Mouse (Mus musculus): ENCODE results near the gene Ccdc134. TPM values are rescaled to one million over a fixed set of nuclear protein-coding genes. Genes with fewer than 3 reads are reported as not detected.

The Ccdc134 gene
- polyA plus RNA-seq, 1 experiment from 2014 or later: 18.3 TPM

DNA sequence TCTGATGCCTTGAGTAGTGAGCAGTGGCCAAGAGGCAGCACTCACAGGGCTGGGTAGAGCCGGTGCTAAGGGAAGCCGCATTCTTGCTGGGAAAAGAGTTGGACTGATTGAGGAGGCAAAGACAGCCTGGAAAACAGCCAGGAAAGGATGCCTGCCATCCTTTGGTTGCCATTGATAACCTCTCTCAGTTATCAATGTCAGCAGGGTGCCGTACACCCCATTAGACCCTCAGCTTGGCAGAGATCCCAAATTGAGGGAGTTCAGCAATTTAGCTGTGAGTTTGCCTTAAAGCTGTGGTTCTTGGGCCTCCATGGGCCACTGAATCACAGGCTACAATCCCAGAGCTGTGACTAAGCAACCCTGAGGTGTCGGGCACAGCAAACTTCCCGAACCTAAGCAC, 53.4 kb downstream of the Ccdc134 start:
- ATAC-seq (ENCODE audit: low FRiP score, low read depth): no peak
- Histone ChIP-seq H3K4me2 (replicated peaks) (no peak overlapping the region), H3K36me3 (peaks cover 100% of the 10 kb centered on the region), H3K9ac (replicated peaks) (no peak overlapping the region), H3K4me3 (no peak overlapping the region), H3K27me3 (no peaks in the 10 kb centered on the region), H3K4me1 (no peaks in the 10 kb centered on the region), H3K9me3 (peaks cover 13% of the 10 kb centered on the region), H3K27ac (replicated peaks) (no peak overlapping the region)
- over 99% methylated on average over 5 of the region's 5 CpGs for WGBS

DNA sequence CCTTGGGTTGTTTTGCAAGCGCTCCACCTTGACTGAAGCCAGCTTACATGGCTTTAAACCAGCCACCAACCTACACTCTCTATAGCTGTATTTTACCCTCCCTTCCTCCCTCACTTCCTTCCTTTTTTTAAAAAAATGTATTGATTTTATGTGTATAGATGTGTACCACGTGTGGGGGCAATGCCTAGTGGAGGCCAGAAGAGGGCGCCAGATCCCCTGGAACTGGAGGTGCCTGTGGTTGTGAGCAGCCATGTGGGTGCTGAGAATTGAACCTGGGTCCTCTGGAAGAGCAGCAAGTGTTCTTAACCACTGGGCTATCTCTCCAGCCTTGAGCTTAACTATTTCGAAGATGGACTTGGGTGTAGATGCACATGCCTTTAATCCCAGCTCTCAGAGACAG, 54.6 kb downstream of the Ccdc134 start:
- Histone ChIP-seq H3K27me3 (no peaks in the 10 kb centered on the region), H3K4me2 (replicated peaks) (no peak overlapping the region), H3K9ac (replicated peaks) (no peak overlapping the region), H3K36me3 (peaks cover 100% of the 10 kb centered on the region), H3K9me3 (peaks cover 13% of the 10 kb centered on the region), H3K4me1 (no peaks in the 10 kb centered on the region), H3K4me3 (no peak overlapping the region), H3K27ac (replicated peaks) (no peak overlapping the region)
- ATAC-seq (ENCODE audit: low FRiP score, low read depth): no peak
- WGBS: 93% methylated on average over 4 of the region's 4 CpGs

DNA sequence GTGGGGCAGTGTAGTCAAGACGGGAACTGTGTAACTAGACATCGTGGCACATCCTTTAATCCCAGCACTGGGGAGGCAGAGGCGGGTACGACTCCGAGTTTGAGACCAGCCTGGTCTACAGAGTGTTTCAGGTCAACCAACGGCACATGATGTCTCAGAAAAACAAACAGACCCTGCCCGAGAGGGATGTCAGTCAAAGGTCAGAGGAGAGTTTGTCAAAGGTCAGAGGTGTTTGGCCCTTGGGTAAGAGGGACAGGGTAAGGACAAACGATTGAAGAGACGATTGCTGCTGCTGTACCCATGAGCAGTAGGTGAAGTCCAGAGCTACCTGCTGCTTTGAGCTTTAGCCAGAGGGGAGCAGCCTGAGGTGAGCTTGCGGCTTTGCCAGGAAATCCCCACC, 55.9 kb downstream of the Ccdc134 start:
- 78% methylated on average over 10 of the region's 10 CpGs for WGBS
- Histone ChIP-seq H3K27ac (replicated peaks) (0 out of 2 replicates have a peak overlapping the region, but pooled peaks have one; percentile 30), H3K9ac (replicated peaks) (no peak overlapping the region), H3K36me3 (peaks cover 100% of the 10 kb centered on the region), H3K9me3 (peaks cover 13% of the 10 kb centered on the region), H3K4me3 (no peak overlapping the region), H3K4me1 (no peaks in the 10 kb centered on the region), H3K27me3 (no peaks in the 10 kb centered on the region), H3K4me2 (replicated peaks) (no peak overlapping the region)
- ATAC-seq (ENCODE audit: low FRiP score, low read depth): no peak

DNA sequence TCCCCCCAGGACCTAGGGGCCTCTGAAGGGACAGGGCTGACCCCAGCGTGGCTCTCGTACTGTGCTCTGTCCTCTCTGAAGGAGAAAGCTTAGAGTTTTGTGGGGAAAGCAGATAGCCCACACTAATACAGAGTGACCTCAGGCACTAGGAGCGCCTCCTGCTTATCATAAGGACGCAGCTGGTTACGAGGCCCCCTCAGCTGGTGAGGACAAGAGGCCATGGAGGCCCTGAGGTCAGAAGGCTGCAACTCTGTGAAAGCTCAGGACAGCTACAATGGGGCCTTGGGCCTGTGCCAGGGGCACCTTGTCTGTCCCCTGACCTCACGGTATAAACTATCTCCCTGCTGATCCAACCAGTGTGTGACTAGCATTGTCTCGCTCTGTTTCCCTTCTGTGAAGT, 56.5 kb downstream of the Ccdc134 start:
- Histone ChIP-seq H3K36me3 (peaks cover 99% of the 10 kb centered on the region), H3K9ac (replicated peaks) (no peak overlapping the region), H3K27me3 (no peaks in the 10 kb centered on the region), H3K27ac (replicated peaks) (0 out of 2 replicates have a peak overlapping the region, but pooled peaks have one; percentile 30), H3K9me3 (peaks cover 13% of the 10 kb centered on the region), H3K4me3 (no peak overlapping the region), H3K4me2 (replicated peaks) (no peak overlapping the region), H3K4me1 (no peaks in the 10 kb centered on the region)
- no peak for ATAC-seq (ENCODE audit: low FRiP score, low read depth)
- WGBS: 90% methylated on average over 7 of the region's 7 CpGs

- WGBS: 95% methylated on average over 10 of the region's 10 CpGs
- H3K4me1 ChIP-seq: no peaks in the 10 kb centered on the region
- H3K27me3 ChIP-seq: no peaks in the 10 kb centered on the region
- no peak overlapping the region for H3K4me2 ChIP-seq (replicated peaks)
- H3K9me3 ChIP-seq: peaks cover 13% of the 10 kb centered on the region
- ATAC-seq (ENCODE audit: low FRiP score, low read depth): no peak
- peaks cover 99% of the 10 kb centered on the region for H3K36me3 ChIP-seq
- H3K4me3 ChIP-seq: no peak overlapping the region
- H3K27ac ChIP-seq (replicated peaks): no peak overlapping the region
- no peak overlapping the region for H3K9ac ChIP-seq (replicated peaks)
These were observed 56.9 kb downstream of the Ccdc134 start for GRCm38 (mm10) chr15:82184656-82185055.

DNA sequence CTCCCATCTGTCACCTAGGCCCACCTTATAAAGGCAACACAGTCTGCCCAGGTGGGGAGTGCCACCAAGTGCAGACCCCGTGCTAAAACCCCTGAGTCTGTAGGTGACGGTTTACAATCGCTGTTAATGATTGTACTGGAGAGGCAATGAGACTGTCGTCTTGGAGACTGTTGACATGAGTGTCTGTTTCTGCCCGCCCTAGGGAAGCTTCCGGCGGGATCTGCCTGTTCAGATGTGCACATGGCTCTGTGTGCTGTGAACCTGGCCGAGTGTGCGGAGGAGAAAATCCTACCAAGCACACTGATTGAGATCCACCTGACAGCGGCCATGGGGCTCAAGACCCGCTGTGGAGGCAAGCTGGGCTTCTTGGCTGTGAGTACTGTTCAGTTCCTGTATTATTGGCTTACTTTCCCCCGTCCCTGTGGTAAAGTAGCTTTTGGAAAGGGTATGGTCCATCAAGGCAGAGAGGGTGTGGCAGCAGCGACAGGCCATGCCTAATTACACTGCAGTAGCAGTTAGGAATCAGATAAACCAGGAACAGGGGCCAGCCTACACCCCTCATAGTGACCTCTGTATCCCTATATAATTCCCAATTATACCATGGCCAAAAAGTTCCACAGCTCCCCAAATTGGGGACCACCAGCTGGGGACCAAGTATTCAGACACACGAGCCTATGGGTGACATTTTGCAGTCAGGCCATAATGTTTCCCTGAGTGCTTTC, 57.5 kb downstream of the Ccdc134 start:
- WGBS: 95% methylated on average over 14 of the region's 14 CpGs
- Histone ChIP-seq H3K4me3 (no peak overlapping the region), H3K4me2 (replicated peaks) (no peak overlapping the region), H3K27ac (replicated peaks) (0 out of 2 replicates have a peak overlapping the region, but pooled peaks have one; percentile 25), H3K4me1 (no peaks in the 10 kb centered on the region), H3K27me3 (no peaks in the 10 kb centered on the region), H3K9ac (replicated peaks) (no peak overlapping the region), H3K9me3 (peaks cover 13% of the 10 kb centered on the region), H3K36me3 (peaks cover 99% of the 10 kb centered on the region)
- ATAC-seq (ENCODE audit: low FRiP score, low read depth): no peak

GRCm38 (mm10) chr15:82186131-82186530, 58.4 kb downstream of the Ccdc134 start:
- no peak overlapping the region for H3K9ac ChIP-seq (replicated peaks)
- WGBS: 87% methylated on average over 14 of the region's 14 CpGs
- H3K9me3 ChIP-seq: peaks cover 12% of the 10 kb centered on the region
- ATAC-seq (ENCODE audit: low FRiP score, low read depth): no peak
- H3K4me2 ChIP-seq (replicated peaks): no peak overlapping the region
- H3K36me3 ChIP-seq: peaks cover 98% of the 10 kb centered on the region
- H3K4me1 ChIP-seq: no peaks in the 10 kb centered on the region
- H3K27me3 ChIP-seq: no peaks in the 10 kb centered on the region
- peak overlapping the region; percentile 25; the same call in 1 of the 2 replicates for H3K27ac ChIP-seq (replicated peaks)
- H3K4me3 ChIP-seq: no peak overlapping the region

GRCm38 (mm10) chr15:82186931-82187330, 59.2 kb downstream of the Ccdc134 start:
- no peaks in the 10 kb centered on the region for H3K27me3 ChIP-seq
- peaks cover 6% of the 10 kb centered on the region for H3K9me3 ChIP-seq
- no peak overlapping the region for H3K9ac ChIP-seq (replicated peaks)
- WGBS: 95% methylated on average over 5 of the region's 5 CpGs
- no peak for ATAC-seq (ENCODE audit: low FRiP score, low read depth)
- no peaks in the 10 kb centered on the region for H3K4me1 ChIP-seq
- no peak overlapping the region for H3K4me2 ChIP-seq (replicated peaks)
- no peak overlapping the region for H3K27ac ChIP-seq (replicated peaks)
- H3K36me3 ChIP-seq: peaks cover 98% of the 10 kb centered on the region
- no peak overlapping the region for H3K4me3 ChIP-seq

DNA sequence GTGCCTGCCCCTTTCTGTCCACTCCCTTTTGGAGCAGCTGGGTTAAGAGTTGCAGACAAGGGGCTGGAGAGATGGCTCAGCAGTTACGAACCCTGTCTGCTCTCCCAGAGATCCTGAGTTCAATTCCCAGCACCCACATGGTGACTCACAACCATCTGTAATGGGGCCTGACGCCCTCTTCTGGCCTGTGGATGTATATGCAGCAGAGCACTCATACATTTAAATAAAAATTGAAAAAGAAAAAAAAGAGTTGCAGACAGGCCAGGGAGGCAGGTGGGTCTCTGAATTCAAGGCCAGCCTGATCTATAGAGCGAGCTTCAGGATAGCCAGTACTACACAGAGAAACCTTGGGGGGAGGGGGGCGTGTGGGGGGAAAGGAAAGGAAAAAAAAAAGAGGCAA, 59.7 kb downstream of the Ccdc134 start:
- Histone ChIP-seq H3K9me3 (0 out of 2 replicates have a peak, but pooled peaks cover under 1% of the 10 kb centered on the region), H3K27ac (replicated peaks) (no peak overlapping the region), H3K9ac (replicated peaks) (no peak overlapping the region), H3K4me2 (replicated peaks) (no peak overlapping the region), H3K4me1 (no peaks in the 10 kb centered on the region), H3K36me3 (peaks cover 98% of the 10 kb centered on the region), H3K4me3 (no peak overlapping the region), H3K27me3 (no peaks in the 10 kb centered on the region)
- ATAC-seq (ENCODE audit: low FRiP score, low read depth): no peak
- WGBS: 87% methylated on average over 4 of the region's 4 CpGs

GRCm38 (mm10) chr15:82187924-82188323, 60.2 kb downstream of the Ccdc134 start:
- peaks cover 98% of the 10 kb centered on the region for H3K36me3 ChIP-seq

GRCm38 (mm10) chr15:82188481-82189240, 60.9 kb downstream of the Ccdc134 start:
- Histone ChIP-seq H3K27ac (replicated peaks) (no peak overlapping the region), H3K36me3 (peaks cover 98% of the 10 kb centered on the region), H3K27me3 (no peaks in the 10 kb centered on the region), H3K4me3 (no peak overlapping the region), H3K4me2 (replicated peaks) (no peak overlapping the region), H3K9ac (replicated peaks) (no peak overlapping the region), H3K9me3 (no peaks in the 10 kb centered on the region), H3K4me1 (no peaks in the 10 kb centered on the region)
- ATAC-seq (ENCODE audit: low FRiP score, low read depth): no peak
- WGBS: 98% methylated on average over 10 of the region's 10 CpGs

More at GRCm38 (mm10) chr15:82187924-82188323, 60.2 kb downstream of the Ccdc134 start:
- no peak overlapping the region for H3K9ac ChIP-seq (replicated peaks)
- H3K9me3 ChIP-seq: no peaks in the 10 kb centered on the region
- no peak overlapping the region for H3K4me3 ChIP-seq
- H3K27ac ChIP-seq (replicated peaks): no peak overlapping the region
- 100% methylated on average over 1 of the region's 1 CpGs for WGBS
- ATAC-seq (ENCODE audit: low FRiP score, low read depth): no peak
- H3K4me1 ChIP-seq: no peaks in the 10 kb centered on the region
- no peak overlapping the region for H3K4me2 ChIP-seq (replicated peaks)
- no peaks in the 10 kb centered on the region for H3K27me3 ChIP-seq

Data from midbrain, embryonic 12.5 days (tissue).